Mouse (Mus musculus): ENCODE data around the gene Gsk3a.

DNA sequence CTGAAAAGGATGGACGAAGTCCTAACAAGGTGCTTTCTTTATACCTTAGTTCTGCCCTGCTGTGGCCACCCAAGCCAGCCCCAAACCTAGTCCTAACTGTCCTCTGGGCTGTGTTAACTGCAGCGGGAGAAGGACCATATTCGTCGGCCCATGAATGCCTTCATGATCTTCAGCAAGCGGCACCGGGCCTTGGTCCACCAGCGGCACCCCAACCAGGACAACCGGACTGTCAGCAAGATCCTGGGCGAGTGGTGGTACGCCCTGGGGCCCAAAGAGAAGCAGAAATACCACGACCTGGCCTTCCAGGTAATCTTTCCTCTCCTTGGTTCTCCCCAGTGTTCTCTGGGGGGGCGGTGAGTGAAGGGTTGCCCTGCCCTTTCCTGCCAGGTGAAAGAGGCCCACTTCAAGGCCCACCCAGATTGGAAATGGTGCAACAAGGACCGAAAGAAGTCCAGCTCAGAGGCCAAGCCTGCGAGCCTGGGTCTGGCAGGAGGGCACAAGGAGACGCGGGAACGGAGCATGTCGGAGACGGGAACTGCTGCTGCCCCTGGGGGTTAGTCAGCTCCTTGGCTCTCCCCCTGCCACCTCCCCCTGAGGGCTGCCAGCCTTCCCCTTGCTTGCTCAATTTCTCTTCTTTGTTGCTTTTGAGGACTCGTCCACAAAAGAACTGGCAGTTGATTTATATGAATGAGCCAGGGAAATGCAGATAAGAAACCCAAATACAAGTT is 48.0 kb upstream of the Gsk3a start:
- TF ChIP-seq CTCF (IDR thresholded peaks at IDR 0.05; ENCODE audit: borderline replicate concordance, control insufficient read depth, extremely low read depth, insufficient read depth, low read length, poor library complexity) (no peak), POLR2A (IDR thresholded peaks at IDR 0.05; ENCODE audit: control insufficient read depth, extremely low read depth, insufficient read depth, low read length, poor library complexity) (no peak)

Measured in thymus, adult 2 months (tissue).